In the genomic region with DNA sequence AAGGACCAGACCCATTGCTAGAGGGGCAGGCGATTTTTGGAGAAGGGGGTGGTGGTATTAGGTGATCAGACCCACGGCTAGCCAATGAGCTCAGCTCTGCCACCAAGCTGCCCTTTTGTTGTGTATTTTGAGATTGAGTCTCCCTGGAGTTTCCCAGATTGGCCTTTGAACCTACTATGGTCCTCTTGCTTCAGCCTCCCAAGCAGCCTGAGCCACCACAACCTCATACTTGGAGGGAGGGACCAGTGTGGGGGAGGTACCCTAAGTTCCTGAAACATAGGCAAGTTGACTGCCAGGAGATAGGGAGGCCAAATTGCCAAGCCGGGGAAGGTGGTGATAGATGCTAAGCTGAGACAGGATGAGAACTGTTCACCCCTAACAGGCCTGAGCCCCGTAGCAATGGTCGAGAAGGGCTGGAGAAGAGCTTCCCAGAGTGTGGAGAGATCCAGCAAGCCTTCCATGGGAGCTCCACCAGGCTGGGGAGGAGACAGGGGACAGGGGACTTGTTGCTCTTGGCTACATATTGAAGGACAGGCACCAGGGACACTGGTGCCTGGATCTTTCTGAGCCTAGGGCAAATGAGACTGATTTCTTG, we compare ENCODE assay signal across 10 mouse cellular contexts.
A peak's percentile ranks its signal among the peaks of the same experiment; 100 is the strongest.
DNase-seq lines count a peak whose midpoint lies in the region; ATAC-seq and TF ChIP-seq lines count a peak whose summit lies in the region.
"Had no signal": no experiment of that assay in that cellular context is flagged by ENCODE, and none has a peak within 500 bp of the region (broad histone marks: within the 10 kb centered on the region; RNA-seq: fewer than 3 reads in every experiment).

No protein-coding gene starts in this region.

- peak overlapping the region; percentile 49; the same call in 1 of the 2 replicates for H3K9ac ChIP-seq in heart, embryonic 11.5 days (ENCODE audit: low read depth, low read length)
- H3K9ac ChIP-seq in neural tube, embryonic 12.5 days, result peak overlapping the region; percentile 27; the same call in 1 of the 2 replicates
- 0 out of 2 replicates have a peak overlapping the region, but pooled peaks have one; percentile 17 for H3K9ac ChIP-seq in hindbrain, postnatal 0 days (replicated peaks; ENCODE audit: low read length)

- peaks cover 89% of the 10 kb centered on the region for H3K4me1 ChIP-seq in heart, embryonic 11.5 days (ENCODE audit: control insufficient read depth, insufficient read depth, low read length)
- H3K4me1 ChIP-seq in neural tube, embryonic 12.5 days, result peaks cover 100% of the 10 kb centered on the region
- H3K4me1 ChIP-seq in hindbrain, postnatal 0 days (ENCODE audit: insufficient read depth, low read length), result peaks cover 51% of the 10 kb centered on the region

- H3K27ac ChIP-seq in heart, embryonic 11.5 days (ENCODE audit: low read depth, low read length), result peak overlapping the region; percentile 78
- H3K27ac ChIP-seq in neural tube, embryonic 12.5 days, result no peak overlapping the region
- H3K27ac ChIP-seq in hindbrain, postnatal 0 days, result peak overlapping the region; percentile 15; the same call in 1 of the 2 replicates
- no peak overlapping the region for H3K27ac ChIP-seq in left cerebral cortex, adult 2 months

- no peak for ATAC-seq in heart, embryonic 11.5 days (replicated peaks; ENCODE audit: insufficient number of reproducible peaks, low FRiP score, low TSS enrichment)
- ATAC-seq in neural tube, embryonic 12.5 days (ENCODE audit: low FRiP score, low read depth), result no peak
- no peak for ATAC-seq in hindbrain, postnatal 0 days
- ATAC-seq: CD4-positive, CD25-positive, alpha-beta regulatory T cell, adult 4 months had no signal

- H3K36me3 ChIP-seq in heart, embryonic 11.5 days (ENCODE audit: control insufficient read depth, insufficient read depth, low read length), result no peaks in the 10 kb centered on the region
- no peaks in the 10 kb centered on the region for H3K36me3 ChIP-seq in neural tube, embryonic 12.5 days
- no peaks in the 10 kb centered on the region for H3K36me3 ChIP-seq in hindbrain, postnatal 0 days (ENCODE audit: insufficient read depth, low read length)

- WGBS in heart, embryonic 11.5 days (ENCODE audit: insufficient replicate concordance), result 27% methylated on average over 5 of the region's 5 CpGs
- WGBS in neural tube, embryonic 12.5 days, result 25% methylated on average over 5 of the region's 5 CpGs
- 38% methylated on average over 5 of the region's 5 CpGs for WGBS in hindbrain, postnatal 0 days

- no peak for TF ChIP-seq CTCF in hindbrain, postnatal 0 days (IDR thresholded peaks at IDR 0.05; ENCODE audit: low read depth)
- no peak for TF ChIP-seq CTCF in left cerebral cortex, adult 2 months (IDR thresholded peaks at IDR 0.05)

- no peak for DNase-seq in heart, adult 8-10 months (ENCODE audit: low spot score)
- DNase-seq in neural tube, embryonic 10.5 days (ENCODE audit: extremely low spot score, low spot score), result no peak
- DNase-seq in hindbrain, postnatal 0 days (ENCODE audit: low spot score), result no peak
- DNase-seq in thymus, postnatal 14 days, result no peak
- DNase-seq in embryo, embryonic 9.5 days (ENCODE audit: extremely low spot score), result no peak
- DNase-seq in left cerebral cortex, adult 2 months (ENCODE audit: extremely low spot score in 1 of 2, low spot score in 2 of 2), result no peak
- DNase-seq: thymus, adult 2 months had no signal

- H3K9me3 ChIP-seq in heart, embryonic 11.5 days (replicated peaks; ENCODE audit: control insufficient read depth, low read length), result no peaks in the 10 kb centered on the region
- no peaks in the 10 kb centered on the region for H3K9me3 ChIP-seq in neural tube, embryonic 12.5 days
- H3K9me3 ChIP-seq in hindbrain, postnatal 0 days (ENCODE audit: low read length), result no peaks in the 10 kb centered on the region

- no peaks in the 10 kb centered on the region for H3K27me3 ChIP-seq in heart, embryonic 11.5 days (ENCODE audit: control insufficient read depth, insufficient read depth, low read length)
- no peaks in the 10 kb centered on the region for H3K27me3 ChIP-seq in neural tube, embryonic 12.5 days (replicated peaks)
- no peaks in the 10 kb centered on the region for H3K27me3 ChIP-seq in hindbrain, postnatal 0 days (ENCODE audit: insufficient read depth, low read length)

- intact Hi-C loops in left cerebral cortex, adult 2 months (cut with DNase I), result no loop called here

- H3K4me3 ChIP-seq in heart, embryonic 11.5 days (ENCODE audit: low read depth, low read length), result no peak overlapping the region
- no peak overlapping the region for H3K4me3 ChIP-seq in neural tube, embryonic 12.5 days
- no peak overlapping the region for H3K4me3 ChIP-seq in hindbrain, postnatal 0 days (ENCODE audit: low read length)
- no peak overlapping the region for H3K4me3 ChIP-seq in left cerebral cortex, adult 2 months

- peak overlapping the region; percentile 29 for H3K4me2 ChIP-seq in heart, embryonic 11.5 days
- H3K4me2 ChIP-seq in neural tube, embryonic 12.5 days (replicated peaks), result peak overlapping the region; percentile 54
- H3K4me2 ChIP-seq in hindbrain, postnatal 0 days (ENCODE audit: low read depth, low read length), result no peak overlapping the region

Comparison
In these comparisons a context has a peak if more than half of its experiments do, and no peak if none do; other contexts are left out.
1. H3K27ac ChIP-seq: peak in heart, embryonic 11.5 days (single experiment) and hindbrain, postnatal 0 days (single experiment); none in neural tube, embryonic 12.5 days (single experiment) and left cerebral cortex, adult 2 months (single experiment).
2. Peak in every context shown above with its lines, with median percentiles within 50 percentile points of each other: H3K9ac ChIP-seq.